Mouse (Mus musculus) thymus, adult 2 months (tissue): Measurements from ENCODE around the gene Sh2d2a.

Experiments used
- CTCF ChIP-seq: fragments of 200-500 bp; IDR thresholded peaks from 2 replicates; pipeline ENCODE4 v1.5.1; 2012; ENCODE audit warnings: mild to moderate bottlenecking, control low read depth, low read length, moderate library complexity, borderline replicate concordance; ENCODE audit not compliant: control insufficient read depth, poor library complexity, insufficient read depth; ENCODE audit errors: extremely low read depth
- POLR2A ChIP-seq: fragments of 200-500 bp; IDR thresholded peaks from 2 replicates; pipeline ENCODE4 v1.6.1; 2012; ENCODE audit warnings: mild to moderate bottlenecking, low read length, control low read depth, moderate library complexity; ENCODE audit not compliant: control insufficient read depth, poor library complexity, insufficient read depth; ENCODE audit errors: extremely low read depth

- TF ChIP-seq CTCF (no peak), POLR2A (no peak)
Measured at GRCm38 (mm10) chr3:87877730-87878129, 31.2 kb downstream of the Sh2d2a start.
